Mouse (Mus musculus): ENCODE measurements around the gene Sf3b3.
"Not testable (repeated sequence)": the region's sequence is repeated elsewhere in the genome, so short reads cannot be mapped to it uniquely, and the experiment has no call there.

The Sf3b3 gene

DNA sequence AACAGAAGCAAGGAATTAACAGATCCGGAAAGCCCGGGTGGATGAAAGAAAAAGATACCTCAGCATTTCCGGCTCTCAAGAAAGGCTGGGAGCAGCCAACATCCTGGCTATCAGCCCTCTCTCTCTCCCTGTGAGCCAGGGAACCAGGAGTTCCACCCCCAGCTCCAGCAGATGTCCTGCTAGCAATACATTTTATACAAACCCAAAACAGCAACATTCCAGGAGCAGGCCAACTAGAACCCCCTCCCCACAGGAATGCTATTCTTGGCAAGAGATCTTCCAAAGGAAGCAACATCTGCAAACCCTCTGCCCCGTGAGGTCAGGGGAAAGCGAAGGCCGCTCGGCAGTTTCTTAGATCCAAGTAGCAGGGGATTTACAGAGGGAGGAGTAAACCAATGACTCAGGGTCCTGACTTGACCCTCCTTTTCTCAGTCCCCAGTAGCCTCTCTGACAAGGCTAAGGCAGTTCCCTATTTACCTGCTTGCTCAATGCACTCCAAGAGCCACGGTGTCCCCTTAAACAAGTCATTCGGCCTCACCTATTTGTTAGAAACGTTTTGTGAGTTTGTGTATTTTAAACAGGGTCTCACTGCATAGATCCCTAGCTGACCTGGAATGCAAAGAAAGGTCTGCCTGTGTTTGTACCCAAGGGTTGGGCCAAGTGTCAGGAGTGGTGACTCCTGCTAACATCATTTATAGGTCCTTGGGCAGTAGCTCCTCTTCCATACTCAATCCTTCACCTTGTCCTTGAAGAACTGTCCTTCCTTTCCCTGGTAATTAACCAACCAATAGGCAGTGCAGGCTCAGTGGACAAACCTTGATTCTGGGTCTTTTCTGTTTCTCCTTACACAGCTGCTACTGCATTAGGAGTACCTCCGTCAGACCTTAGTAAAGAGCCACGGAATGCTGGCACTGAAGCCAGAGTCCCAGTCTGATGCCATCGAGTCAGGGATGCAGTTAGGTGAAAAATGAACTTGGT is 37.8 kb downstream of the Sf3b3 start:
- DNase-seq (ENCODE audit: low spot score): peak; percentile 76

DNA sequence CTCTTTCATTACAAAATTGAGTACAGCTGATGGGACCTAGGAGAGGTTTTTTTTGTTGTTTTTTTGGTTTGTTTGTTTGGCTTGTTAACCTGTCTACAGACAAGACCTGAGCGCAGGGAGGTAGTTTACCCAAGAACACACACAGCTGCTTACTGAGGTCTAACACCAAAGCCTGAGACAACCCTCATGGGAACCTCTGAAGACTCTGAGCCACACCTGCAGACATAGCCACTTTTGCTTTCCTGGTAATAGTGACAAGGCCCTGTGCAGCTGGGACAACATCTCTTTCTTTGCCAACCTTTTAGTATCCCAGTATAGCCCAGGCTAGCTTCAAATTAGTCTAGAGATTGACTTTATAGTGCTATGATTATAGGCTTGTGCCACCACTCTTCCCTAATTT is 40.4 kb downstream of the Sf3b3 start:
- no peak for DNase-seq (ENCODE audit: low spot score)

DNA sequence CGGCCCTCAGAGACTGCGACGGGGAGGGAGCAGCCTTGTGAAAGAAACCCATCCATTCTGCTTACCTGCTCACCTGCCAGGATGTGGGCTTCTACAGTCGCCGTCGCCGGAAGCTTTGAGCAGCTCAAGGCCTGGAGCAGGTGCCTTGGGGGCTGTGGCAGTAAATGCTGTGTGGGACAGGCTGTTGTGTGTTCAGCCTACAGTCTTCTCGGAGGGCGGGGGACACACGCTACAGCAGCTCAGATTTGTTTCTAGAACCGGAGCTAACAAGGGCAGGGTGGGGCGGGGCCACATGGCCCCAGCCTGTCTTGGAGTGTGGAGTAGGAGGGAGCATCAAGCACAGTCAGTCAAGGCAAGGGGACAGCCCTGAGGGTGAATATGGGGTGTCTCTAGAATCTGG is 40.9 kb downstream of the Sf3b3 start, which contains the start of gene Il34:
TSS of gene Il34 (minus strand) at position 256 of the 400 bp plus-strand sequence.
- no peak for DNase-seq (ENCODE audit: low spot score)

DNA sequence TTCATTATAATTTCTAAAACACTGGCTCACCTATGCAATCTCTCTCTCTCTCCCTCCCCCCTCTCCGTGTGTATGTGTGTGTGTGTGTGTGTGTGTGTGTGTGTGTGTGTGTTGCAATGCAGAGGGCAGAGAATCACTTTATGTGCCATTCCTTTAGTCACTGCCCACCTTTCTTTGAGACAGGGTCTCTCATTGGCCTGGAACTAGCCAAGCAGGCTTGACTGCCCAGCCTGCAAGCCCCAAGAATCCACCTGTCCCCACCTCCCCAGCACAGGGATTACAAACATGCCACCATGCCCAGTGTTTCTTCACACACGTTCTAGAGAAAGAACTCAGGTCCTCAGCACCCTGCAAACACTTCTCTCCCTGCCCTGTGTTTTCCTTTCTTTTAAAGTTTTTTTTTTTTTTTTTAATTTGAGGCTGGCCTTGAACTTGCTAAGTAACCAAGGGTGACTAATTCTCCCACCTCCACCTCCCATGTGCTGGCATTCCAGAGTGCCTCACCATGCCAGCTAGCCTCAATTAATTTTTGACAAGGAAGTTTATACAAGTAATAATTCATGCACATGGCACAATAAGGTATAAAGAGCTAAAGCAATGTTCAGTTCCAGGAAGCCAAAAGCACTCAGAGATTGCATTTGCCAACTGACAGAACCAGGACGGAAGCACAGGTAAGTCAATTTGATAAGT is 41.6 kb downstream of the Sf3b3 start:
- no peak for DNase-seq (ENCODE audit: low spot score)

DNA sequence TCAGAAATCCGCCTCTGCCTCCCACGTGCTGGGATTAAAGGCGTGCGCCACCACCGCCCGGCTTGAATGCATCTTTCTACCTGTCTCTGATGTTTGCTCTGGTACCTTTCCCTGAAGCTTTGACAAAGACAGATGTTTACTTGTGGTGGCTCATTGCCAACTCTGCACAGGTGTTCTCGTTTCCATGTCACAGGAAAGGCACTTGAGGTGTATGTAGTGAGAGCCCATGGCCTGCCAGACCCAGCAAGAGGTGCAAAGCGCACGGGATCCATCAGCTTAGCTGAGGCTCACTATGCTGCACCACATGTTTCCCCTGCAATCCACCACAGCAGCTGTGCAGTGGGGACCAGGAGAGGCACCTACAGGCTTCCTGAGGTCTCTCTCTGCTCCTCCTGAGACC is 42.7 kb downstream of the Sf3b3 start:
- DNase-seq (ENCODE audit: low spot score): no peak

DNA sequence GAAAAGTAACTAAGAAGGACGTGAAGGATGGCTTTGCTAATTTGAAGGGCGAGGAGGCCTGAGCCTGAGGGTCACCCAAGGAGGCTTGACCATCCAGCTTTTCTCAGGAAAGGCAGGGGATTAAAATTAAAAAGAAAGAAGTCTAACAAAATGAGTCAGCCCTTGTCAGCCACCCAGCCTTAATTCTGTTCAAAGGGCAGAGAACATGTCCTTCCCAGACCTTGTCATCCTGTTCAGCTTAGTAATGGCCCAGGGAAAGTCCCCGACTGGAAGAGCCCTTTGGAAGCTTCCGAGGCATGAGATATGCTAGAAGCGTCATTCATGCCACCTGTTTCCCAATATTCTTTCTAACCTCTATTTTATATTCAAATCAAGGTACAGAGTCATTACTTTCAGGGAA is 43.6 kb downstream of the Sf3b3 start:
- no peak for DNase-seq (ENCODE audit: low spot score)

DNA sequence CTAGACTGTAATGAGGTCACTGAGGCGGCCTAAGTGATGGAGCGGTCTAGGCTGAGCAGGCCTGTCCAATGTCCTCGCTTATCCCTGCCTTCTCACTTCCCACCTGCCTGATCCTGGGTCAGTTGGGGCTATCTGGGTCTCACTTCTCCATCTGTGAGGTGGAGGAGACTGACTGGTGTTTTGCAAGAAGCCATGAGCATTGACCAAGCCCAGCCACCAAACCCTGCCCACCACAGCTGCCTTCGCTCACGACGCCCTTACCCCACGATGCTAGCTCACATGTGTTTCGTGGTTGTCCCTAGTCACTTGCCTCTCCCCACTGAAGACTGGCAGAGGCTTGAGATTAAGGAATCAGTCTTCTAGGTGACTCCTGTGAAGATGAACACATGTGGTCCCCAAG is 49.5 kb downstream of the Sf3b3 start:
- DNase-seq (ENCODE audit: low spot score): no peak

DNA sequence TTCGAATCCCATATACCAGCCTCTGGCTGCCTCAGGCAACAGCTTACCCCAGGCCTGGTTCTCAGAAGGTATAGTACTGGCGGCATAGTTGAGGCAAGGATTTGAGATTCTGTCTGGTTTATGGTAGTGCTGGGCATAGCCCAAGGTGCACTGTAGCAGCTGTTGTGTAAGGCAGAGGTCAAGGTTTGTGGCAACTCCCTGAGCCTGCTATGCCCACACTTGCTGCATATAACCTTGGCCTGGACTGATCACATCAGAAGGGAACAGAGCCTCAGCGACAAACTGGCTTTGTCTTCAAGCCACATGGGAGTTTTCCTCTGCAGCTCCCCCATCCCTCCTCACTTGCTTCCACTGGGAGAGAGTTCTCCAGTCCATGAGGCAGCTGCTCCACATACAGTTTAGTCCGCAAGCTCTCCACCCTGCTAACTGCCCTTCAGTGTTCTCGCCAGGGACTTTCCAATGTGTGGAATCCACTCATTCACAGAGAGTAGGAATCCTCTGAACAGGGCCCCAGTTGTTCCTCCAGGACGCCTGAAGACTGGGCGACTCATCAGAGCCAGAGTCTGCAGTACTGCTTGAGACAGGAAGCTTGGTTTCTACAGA is 52.1 kb downstream of the Sf3b3 start:
- peak; percentile 69 for DNase-seq (ENCODE audit: low spot score)

DNA sequence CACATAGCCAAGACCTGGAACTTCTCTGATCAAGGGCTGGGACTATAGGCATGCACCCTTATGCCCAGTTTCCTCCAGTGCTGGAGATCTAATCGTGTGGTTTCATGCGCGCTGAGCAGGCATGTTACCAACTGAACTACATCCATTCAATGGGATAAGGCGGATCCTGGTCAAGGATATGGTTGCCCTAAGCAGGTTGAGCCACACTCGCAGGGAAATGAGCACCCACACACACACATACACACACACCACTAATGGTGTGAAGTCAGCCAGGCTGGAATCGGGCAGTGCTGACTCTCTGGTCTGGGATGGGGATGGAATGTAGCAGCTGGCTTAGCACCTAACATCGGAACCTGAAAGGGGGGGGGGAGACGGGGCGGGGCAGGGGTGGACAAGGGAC is 52.7 kb downstream of the Sf3b3 start:
- DNase-seq (ENCODE audit: low spot score): no peak

DNA sequence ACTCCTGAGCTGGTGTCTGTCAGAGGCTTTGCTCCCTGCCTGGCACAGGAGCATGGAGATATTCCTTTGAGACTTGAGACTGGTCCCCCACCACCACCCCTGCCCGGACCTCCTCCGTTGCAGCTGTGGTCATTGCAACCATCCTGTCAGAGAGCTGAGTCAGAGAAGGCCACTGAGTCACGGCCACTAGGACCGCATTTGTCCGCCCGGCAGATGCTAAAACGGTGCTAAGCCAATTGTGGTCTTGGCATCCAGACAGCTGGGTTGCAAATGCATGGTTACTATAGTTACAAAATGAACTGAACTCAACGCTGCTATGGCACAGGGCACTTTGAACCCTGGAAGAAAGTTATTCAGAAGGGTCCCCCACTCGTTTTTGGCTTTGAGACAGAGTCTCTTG is 53.1 kb downstream of the Sf3b3 start:
- DNase-seq (ENCODE audit: low spot score): peak; percentile 60

DNA sequence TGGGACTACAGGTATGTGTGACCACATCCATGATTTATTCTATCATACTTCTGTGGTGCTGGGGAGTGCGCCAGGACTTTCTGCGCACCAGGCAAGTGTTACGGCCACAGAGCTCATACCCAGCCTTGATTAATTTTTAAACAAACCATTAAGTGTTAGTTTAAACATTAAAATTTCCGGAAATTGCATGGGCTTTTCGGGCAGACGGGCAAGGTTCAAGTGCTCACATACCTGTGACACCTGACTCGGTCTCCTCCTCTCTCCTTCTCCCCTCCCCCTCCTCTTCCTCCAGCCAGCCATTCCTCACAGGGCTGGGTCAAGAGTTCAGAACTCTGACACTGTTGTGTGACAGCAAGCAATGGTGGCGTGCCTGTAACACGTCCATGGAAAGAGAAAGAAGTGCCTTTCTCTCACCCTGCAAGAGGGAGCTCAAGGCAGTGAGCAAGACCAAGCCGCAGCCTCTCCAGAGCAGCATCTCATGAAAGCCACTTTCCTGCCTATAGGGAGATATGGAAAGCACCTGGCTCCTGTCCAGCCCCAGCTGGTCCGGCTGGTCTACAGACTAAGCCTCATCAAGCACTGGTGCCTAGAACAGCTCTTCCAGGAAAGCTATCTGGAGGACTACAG is 53.9 kb downstream of the Sf3b3 start:
- no peak for DNase-seq (ENCODE audit: low spot score)

DNA sequence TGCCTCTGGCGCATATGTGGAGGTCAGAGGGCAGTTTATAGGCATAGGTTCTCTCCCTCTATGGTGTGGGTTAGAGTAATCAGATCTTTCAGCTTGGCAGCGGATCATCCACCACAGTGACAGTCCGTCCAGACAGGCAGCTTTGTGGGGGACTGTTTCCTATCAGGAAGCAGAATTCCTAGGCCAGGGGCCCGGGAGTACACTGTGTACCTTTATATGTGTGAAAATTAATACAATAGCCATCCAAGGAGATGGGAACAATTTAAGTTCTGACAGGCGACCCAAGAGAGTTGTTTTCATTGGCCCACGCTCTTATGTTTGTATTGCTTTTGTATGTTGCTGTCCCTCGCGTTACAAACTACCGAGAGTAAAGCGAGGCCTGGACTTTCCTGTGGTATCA is 55.4 kb downstream of the Sf3b3 start:
- no peak for DNase-seq (ENCODE audit: low spot score)

DNA sequence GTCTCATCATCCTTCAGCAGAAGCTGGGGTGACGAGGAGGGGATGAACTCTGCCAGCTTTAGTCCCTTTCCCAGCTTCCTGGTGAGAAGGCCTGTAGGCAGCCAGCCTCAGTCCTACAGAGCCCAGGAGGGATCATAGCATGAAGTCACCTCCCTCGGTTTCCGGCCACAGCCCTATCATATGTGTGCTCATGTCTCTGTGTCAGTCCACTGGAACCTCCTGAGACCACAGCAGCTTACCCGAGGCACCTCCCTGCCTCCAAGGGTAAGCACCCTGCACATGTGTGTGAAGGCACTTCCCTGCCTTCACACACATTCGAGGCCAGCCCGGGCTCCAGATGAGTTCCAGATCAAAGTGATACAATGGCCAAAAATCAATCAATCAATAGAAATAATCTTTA is 56.3 kb downstream of the Sf3b3 start:
- peak; percentile 45 for DNase-seq (ENCODE audit: low spot score)

DNA sequence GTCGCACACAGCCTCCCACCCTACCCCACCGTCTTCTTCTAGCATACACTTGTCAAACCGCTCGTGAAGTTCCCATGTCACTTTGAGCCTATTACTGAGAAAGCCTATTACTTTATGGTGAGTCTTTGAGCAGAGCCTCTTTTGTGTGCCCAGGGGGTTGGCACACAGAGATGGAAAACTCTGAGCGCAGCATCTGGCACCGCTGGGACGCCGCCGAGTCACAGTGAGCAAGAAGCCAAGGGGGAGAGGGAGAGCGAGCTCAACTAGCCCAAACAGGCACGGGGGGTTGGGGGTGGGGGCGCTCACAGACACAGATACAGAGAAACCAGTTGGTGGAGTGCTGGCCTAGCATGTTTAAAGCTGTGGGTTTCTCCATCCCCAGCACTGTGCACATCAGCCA is 57.0 kb downstream of the Sf3b3 start:
- peak; percentile 66 for DNase-seq (ENCODE audit: low spot score)

DNA sequence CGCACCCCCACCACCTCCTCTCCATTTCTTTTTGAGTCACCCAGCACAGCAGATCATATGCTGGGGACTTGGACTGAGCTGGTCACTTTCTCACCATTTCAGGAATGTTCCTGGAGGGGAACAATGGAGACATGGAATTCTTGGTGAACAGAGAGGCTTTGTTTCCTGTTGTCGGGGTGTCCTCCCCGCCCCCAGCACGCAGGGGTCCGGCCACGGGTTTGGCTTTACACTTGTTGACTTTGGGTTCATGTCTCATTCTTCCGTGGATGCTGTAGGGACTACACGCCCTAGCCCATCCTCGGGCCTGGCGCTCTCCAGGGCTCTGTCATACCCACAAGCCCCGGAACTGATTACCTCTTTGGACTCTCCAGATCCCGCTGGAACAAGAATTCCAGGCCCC is 57.6 kb downstream of the Sf3b3 start:
- DNase-seq (ENCODE audit: low spot score): no peak

DNA sequence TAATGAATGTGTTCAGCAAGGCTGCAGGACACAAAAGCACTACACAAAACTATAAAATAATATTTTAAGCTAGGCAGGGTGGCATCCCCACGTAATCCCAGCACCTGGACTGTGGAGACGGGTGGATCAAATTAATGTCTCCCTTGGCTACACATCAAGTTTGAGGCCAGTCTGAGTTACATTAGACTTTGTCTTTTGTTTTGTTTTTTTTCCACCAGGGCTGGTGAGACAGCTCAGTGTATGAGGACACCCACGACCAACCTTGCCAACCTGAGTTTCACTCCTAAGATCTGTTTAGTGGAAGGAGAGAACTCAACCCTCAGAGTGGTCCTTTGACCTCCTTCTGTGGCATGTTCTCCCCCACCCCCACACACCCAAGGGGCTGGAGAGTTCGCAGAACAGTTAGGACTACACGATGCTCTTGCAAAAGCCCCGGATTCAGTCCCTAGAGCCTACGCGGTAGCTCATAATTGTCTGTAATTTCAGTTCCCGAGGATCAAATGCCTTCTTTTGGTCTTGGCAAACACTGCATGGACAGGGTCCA is 59.1 kb downstream of the Sf3b3 start:
- DNase-seq (ENCODE audit: low spot score): peak; percentile 57

DNA sequence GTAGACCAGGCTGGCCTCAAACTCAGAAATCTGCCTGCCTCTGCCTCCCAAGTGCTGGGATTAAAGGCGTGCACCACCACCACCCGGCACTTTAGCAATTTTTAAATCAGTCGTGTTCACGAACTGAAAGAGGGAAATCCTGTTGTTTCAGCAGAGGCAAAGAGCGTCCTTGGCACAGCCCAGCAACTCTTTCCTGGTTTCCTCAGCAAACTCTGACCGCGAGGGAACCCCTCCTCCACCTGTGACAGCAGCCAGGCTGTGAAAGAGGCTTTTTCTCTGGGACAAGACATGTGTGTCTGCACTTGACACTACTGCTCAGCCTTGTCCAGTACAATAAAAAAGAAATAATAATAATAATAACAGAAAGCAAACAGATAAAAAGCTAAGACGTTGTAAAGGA is 59.7 kb downstream of the Sf3b3 start:
- peak; percentile 43 for DNase-seq (ENCODE audit: low spot score)

DNA sequence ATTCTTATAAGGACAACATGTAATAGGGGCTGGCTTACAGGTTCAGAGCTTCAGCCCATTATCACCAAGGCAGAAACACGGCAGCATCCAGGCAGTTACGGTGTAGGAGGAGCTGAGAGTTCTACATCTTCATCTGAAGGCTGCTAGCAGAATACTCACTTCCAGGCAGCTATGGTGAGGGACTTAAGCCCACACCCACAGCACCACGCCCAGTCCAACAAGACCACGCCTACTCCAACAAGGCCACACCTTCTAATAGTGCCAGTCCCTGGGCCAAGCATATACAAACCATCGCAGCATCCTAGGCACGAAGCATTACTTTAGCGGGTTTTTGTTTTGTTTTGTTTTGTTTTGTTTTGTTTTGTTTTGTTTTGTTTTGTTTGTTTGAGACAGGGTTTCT is 60.1 kb downstream of the Sf3b3 start:
- not testable (repeated sequence) for DNase-seq (ENCODE audit: low spot score)

DNA sequence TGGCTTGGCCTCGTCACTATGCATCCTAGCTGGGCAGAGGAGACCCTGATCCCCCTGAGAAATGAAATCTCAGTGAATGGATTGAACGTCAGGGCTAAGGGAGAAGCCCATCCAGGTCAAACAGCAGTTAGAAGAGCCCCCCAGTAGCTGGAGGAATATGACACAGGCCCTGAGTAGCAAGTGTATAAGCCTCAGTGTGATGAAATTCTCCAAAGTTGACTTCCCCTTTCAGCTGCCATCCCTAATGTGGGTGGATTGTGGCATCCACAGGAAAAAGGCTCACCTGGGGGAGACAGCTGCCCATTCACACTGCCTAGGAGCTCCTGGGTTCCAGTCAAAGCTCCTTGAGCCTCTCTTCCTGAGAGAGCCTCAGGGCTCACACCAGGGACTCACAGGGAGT is 61.2 kb downstream of the Sf3b3 start:
- DNase-seq (ENCODE audit: low spot score): no peak

DNA sequence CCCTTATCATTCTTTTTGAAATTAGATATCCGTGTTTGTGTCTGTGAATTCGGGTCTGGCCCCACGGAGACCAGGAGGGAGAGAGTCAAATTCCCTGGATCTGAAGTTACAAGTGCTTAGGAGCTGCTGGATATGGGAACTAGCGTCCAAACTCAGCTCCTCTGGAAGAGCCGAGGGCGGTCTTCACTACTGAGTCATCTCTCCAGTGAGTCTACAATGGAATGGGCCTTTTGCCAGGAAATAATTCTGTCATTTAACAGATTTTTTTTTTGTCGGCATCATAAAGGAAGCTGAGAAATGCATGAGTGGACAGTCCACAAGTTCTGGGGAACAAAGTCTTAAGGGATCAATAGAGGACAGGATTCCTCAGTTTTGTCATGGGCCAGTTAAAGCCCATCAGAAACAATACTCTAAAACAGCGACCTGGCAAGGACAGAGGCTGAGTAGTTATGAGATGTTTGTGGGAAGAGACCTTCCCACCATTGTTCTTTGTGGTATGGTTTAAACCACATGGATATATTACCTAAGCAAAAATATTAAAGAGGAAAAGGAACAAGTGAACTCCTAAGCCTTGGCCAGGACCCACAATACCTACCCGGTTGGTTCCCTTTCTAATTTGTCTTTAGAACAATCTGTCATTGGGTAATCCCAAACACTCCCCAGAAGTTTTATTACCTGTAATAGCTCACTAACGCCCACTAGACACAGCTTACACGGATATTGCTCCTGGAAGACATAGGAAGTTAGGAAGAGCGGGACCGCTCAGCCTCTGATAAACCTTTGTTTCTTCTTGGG is 66.5 kb downstream of the Sf3b3 start:
- peak; percentile 54 for DNase-seq (ENCODE audit: low spot score)

DNA sequence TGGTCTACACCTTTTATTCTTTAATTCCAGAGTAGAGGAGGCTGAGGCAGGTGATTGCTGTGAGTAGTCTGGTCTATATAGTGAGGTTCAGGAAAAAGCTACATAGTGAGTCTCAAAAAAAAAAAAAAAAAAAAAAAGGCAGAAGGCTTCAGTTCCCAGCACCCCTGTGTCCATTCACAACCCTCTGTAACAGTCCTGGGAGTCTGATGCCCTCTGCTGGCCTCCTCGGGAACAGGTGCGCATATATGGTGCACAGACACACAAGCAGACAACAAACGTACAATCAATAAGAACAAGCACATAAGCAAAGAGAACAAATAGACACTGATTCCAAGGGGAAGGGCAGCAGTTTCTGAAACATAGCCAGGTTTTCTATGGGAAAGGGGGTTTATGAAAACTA is 70.3 kb downstream of the Sf3b3 start:
- no peak for DNase-seq (ENCODE audit: low spot score)
